Mouse (Mus musculus): ENCODE measurements around the gene Hnrnpdl.

DNA sequence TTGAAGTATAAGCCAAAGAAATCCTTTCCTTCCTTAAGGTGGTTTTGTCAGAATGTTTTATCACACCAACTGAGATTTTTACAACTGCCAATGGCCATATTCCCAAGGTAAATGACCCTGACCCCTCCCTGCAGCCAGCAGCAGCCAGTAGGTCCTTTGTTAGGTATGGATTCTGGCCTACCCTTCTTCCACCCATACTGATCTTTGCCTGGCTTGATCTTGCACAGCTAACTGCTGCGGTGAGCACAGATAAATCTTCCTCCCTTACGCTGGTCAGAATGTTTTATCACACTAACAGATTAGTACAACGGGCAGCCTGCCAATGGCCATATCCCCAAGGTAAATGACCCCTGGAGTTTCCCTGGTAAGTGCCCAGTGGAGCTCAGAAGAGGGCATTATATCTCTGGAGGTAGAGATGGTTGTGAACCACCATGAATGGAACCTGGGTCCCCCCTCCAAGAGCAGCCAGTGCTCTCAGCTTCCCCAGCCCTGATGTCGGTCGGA is 16.5 kb upstream of the Hnrnpdl start:
- no peak for TF ChIP-seq CTCF (IDR thresholded peaks at IDR 0.05; ENCODE audit: low read depth, low read length)
- TF ChIP-seq POLR2A (IDR thresholded peaks at IDR 0.05; ENCODE audit: extremely low read depth, insufficient read depth, low read length), result no peak
